Mouse (Mus musculus) adrenal gland, adult 2 months (tissue): Measurements from ENCODE around the gene Cd44. TPM values are rescaled to one million over a fixed set of nuclear protein-coding genes. Genes with fewer than 3 reads are reported as not detected.

Experiments
- DNase-seq: peaks from one replicate; pipeline ENCODE4 v3.0.0; 2021
- long read RNA-seq: library from polyadenylated mRNA; stranded (forward); transcript quantifications from one replicate; pipeline ENCODE4 v2.0.0, GENCODE M21; 2021
- polyA plus RNA-seq: library from polyadenylated mRNA; depleted of rRNA; stranded (reverse); fragments of >200 nt; gene quantifications from 2 replicates; pipeline ENCODE4 v1.2.3, GENCODE M21; 2012; rRNA removed
- total RNA-seq, 2 experiments: library from RNA; stranded (reverse); gene quantifications; 2 replicates each; pipeline ENCODE4 v1.2.3; 2021

The Cd44 gene
- total RNA-seq (10 to 100 TPM; 53.7 to 60.7 TPM), polyA plus RNA-seq (9.5 and 12.8 TPM in 2 replicates)
- long read RNA-seq, transcript Cd44-203 (9 exons, 2,848 nt) = major isoform, 11 of 13 reads
- long read RNA-seq, partial matches to known transcripts = 0 of 13 reads
- long read RNA-seq, other reads (novel, unspliced or antisense) = 1 of 13 reads

- DNase-seq = peak; percentile 86
Observed at GRCm38 (mm10) chr2:102900875-102901827, at the start of gene Cd44. Gene Cd44, minus strand, starts transcription at chr2:102901665.

GRCm38 (mm10) chr2:102948481-102948857 lies 47.0 kb upstream of the Cd44 start:
- peak; percentile 23 for DNase-seq

GRCm38 (mm10) chr2:102947846-102948480 lies 46.5 kb upstream of the Cd44 start:
- DNase-seq = no peak

DNA sequence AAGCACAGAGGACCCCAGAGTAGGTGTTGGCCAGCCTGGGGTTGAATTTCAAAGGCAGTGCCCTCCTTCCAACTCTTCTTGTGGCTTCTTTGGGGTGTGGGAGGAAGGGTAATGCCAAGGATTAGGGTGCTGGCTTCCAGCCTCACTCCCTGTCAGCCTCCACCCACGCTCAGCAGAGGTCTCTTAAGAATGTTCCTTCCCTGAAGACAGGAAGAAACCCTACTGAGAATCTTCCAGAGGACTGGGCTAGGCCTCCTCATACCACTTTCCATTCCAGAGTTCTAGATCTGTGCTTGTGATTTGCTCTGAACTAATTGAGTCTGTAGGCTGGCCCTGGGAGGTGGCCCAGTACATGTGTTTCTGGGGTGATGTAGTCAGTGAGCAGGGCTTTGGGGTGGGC lies 43.6 kb upstream of the Cd44 start:
- DNase-seq = no peak

DNA sequence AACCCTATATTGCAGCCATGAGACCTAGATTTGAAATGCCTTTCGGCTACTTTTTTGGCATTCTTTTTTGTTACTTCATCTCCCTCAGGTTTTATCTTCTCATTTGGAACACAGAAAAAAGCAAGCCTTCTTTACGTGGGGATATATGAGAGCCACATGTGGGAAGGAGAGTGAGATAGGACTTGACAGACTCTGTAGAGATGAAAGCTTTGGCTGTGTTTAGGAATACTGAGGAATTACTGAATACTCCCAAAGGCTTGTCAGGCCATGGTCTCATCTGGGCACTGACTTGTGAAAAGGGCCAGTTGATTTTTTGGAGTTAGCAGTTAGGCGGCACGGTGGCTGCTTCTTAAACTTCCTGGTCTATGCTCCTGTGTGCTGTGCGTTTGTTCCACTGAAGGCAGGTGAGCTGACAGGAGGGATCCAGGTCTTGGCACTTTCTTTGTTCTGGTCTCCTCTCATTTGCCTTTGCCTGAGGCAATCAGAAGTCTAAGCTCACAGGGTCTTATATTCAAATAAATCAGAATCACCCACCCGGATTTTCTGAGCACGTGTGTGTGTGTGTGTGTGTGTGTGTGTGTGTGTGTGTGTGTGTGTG lies 43.0 kb upstream of the Cd44 start:
- no peak for DNase-seq

GRCm38 (mm10) chr2:102943983-102944382 lies 42.5 kb upstream of the Cd44 start:
- no peak for DNase-seq

GRCm38 (mm10) chr2:102942782-102943080 lies 41.3 kb upstream of the Cd44 start:
- no peak for DNase-seq

- DNase-seq = no peak
Observed at GRCm38 (mm10) chr2:102941937-102942781, 40.7 kb upstream of the Cd44 start.

DNA sequence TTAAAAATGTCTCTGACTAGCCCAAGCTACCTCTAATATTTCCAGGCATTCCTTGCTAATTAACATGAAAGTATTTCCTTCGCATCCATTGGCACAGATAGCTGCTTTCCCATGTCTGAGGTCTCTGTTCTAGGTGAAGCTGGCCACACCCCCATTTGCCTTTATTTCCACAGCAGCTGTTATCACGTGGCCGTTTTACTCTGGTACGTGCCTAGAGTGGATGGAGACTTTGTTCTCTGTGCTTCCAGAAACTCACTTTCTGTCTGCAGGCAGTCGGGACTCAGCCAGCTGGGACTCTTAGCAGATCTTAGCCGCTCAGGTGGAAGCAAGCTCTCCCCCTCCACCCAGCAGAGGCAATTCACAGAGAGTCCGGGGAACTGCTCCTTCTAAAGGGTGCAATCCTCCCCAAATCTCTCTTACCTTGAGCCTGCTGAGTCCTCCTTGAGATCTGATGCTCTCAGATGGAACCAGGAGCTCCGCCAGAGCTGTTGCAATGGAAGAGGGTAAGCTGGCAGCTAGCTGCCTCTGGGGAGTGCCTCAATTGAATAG lies 39.4 kb upstream of the Cd44 start:
- DNase-seq = no peak

- no peak for DNase-seq
Observed at GRCm38 (mm10) chr2:102940158-102940557, 38.7 kb upstream of the Cd44 start.

GRCm38 (mm10) chr2:102936886-102937285 lies 35.4 kb upstream of the Cd44 start:
- DNase-seq = no peak

DNA sequence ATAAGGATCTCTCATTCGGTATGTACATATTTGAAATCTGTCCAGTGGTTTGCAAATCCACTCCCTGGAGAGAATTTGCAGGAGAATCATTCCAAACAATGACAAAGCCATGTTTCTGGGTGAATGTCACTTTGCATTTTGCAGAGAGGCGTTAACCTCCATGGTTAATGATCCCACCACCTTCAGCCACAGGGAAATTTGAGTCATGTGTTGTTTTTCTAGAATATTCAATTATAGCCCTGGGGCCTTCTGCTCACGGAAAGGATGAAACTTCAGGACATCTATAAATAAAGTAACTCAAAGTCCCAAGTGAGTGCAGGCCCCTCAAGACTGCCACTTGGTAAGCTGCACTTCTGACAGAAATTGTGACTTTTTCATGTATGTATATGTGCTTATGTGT lies 33.4 kb upstream of the Cd44 start:
- no peak for DNase-seq

DNA sequence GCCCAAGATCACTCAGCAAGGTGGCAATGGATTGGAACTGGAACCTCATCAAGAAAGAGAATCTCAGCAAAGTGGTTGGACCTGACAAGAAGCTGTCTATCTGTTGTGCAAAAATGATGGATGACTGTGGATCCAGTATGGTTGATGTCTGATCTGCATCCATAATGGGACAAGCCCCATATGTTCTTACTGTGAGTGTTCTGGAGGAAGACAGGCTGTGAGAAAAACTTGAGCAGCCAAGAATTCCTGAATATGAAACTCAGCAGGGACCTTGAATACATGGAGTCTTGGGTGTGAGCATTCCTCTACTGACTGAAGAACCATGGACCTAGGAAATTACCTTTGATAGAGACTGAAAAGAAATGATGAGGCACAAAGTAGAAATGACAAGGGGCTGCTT lies 32.3 kb upstream of the Cd44 start:
- DNase-seq = no peak

DNA sequence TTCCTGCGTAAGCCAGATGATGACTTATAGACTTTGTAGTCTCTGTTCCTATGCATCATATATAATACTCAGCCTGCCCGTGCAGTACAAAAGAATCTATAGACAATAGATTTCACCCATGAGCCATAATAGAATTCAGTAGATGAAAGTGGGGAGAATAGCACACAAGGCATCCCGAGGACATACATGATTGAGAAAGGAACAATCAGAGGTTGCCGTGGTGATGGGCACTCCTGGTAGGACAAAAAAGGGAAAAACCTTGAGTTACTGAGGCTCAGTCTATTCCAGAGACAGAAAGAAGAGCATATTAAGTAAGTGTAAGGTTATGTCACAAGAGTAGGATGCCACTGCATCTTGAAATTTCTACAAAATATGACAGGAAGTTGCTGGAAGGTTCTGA lies 31.7 kb upstream of the Cd44 start:
- DNase-seq = no peak

DNA sequence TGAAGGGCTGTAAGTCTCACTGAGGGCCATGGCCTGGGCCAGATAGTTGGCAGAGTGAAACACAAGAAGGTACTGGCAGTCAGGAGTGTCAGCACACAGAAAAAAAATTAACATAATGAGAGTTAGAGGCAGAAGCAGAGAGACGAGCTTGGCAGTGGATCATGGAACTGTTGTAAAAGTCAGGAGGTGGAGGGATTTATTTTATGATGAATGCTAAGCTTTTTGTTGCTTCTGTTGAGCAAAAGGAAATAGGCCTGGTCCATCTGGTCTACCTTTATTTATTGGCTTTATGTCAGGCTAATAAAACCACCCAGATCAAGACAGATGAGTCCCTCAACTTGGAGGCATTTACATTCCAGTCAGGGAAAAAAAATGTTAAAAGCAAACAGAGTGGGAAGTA lies 31.2 kb upstream of the Cd44 start:
- no peak for DNase-seq

- no peak for DNase-seq
Observed at GRCm38 (mm10) chr2:102928211-102928610, 26.7 kb upstream of the Cd44 start.

GRCm38 (mm10) chr2:102924480-102924879 lies 23.0 kb upstream of the Cd44 start:
- no peak for DNase-seq

- no peak for DNase-seq
Observed at GRCm38 (mm10) chr2:102923682-102924081, 22.2 kb upstream of the Cd44 start.

DNA sequence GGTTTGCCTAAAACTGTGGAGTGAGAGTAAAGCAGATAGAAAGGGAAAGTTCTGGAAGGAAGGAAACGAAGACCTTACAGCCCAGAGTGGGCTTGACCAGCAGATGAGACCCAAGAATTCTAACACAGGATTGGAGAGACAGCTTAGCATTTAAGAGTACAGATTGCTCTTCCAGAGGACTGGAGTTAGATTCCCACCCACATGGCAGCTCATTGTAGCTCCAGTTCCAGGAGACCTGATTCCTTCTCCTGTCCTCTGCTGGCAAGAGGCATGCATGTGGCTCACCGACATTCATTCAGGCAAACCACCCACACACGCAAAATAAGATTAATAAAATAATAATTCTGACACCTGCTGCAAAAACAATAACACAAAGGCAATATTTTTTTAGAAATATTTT lies 20.6 kb upstream of the Cd44 start:
- no peak for DNase-seq

DNA sequence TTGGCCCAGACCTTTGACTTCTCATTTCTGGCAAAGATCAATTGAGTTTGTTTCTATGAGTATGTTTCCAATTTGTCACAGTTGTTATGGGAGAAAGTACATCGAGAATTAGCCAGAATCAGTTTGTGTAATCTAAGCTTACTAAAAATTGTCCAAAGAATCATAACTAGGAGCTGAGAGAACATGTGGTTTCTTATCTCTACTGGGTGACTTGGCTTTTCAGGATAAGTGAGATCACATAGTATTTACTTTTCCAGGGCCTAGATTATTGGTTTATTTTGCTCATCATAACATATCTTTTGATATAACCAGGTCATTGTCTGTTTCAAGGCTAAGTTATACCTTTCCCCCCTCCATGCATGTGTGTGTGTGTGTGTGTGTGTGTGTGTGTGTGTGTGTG lies 16.8 kb upstream of the Cd44 start:
- DNase-seq = no peak

- DNase-seq = no peak
Observed at GRCm38 (mm10) chr2:102916596-102916995, 15.1 kb upstream of the Cd44 start.

DNA sequence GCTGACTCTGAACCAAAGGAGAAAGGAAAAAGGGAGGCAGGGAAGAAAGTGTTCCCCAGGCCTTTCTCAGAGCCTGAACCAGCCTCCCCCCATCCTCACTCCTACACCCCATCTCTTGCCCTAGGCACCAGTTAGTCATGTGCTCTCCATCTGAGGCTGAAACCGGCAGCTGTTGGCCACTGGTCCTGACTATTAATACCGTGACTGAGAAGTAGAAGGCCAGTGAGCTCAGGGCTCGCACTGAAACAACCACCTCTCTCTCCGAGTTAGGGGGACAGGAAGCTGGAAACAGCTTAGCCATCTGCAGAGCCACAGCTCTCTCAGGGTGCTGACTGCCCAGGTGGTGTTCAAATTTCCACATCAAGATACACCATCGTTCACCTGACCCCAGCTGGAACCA lies 13.2 kb upstream of the Cd44 start:
- DNase-seq = no peak
